Mouse (Mus musculus): ENCODE results near the gene Tmbim4. TPM values are rescaled to one million over a fixed set of nuclear protein-coding genes. Genes with fewer than 3 reads are reported as not detected.

Gene Tmbim4
- polyA plus RNA-seq (2015; fragmentation: Nextera tagmentation; extraction: Ambion mirVana) = 241 and 243 TPM in 2 replicates

DNA sequence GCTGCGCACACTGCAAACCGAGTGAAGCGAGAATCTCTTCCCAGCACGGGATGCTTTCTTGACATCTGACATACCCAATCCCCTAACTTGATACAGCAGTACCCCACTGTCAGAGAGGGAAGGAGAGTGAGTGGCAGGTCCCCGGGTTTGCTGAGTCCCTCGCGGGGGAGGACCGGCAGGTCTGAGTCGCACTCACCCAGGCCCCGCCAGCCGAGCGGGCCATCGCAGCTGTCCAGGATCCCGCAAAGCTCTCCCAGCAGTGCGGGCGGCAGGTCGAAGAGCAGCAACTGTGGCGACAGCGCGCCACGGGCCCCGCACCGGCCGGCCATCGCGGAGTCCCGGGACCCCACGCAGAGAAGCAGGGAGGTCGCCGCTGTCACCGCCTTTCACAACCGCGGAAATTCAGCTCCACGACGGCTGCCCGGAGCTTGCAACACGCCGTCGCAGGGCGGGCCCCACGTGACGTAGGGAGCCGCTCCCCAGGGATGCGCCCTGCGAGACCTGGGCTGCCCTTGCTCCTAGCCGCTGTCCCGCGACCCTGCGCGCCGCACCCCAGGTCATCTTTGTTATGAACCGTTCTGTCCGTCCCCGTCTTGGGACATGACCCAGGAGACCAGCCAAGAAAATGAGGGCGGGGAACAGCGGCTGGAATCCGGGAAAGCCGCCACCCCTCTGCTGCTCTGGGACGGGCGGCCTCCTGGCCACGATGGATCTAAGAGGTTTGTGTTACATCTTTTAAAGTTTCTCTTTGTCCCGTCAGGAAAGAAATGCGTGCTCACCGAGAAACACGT is at the start of gene Tmbim4:
TSS of gene Tmbim4 (plus strand) at position 460 of the 791 bp plus-strand sequence.
- peak within 1 kb of the TSS; percentile 57 for H3K27ac ChIP-seq (ENCODE audit: low read depth, low read length)
- WGBS = 2% methylated on average over 65 of the region's 65 CpGs
- H3K9ac ChIP-seq (ENCODE audit: low read depth, low read length) = peak within 1 kb of the TSS; percentile 50

DNA sequence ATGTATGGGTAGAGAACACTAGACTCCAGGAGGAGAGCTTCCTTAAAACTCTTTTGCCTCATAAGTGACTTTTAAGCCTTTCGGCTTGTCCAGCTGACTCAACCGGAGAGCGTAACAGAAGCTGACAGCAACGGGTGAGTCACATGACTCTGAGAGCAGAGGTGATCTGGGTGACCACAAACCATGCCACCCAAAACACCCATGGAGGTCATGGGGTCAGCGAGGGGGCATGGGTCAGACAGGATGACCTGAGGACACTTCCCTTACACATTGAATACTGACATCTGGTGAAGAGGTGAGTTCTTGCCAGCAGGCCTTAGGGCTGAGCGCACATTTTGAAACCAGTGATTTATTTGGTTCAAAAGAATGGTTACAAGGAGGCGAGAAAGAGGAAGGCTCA is 49.7 kb upstream of the Tmbim4 start:
- Histone ChIP-seq H3K27me3 (replicated peaks; ENCODE audit: control insufficient read depth, insufficient read depth, low read length) (no peaks in the 10 kb centered on the region), H3K27ac (ENCODE audit: low read depth, low read length) (no peak overlapping the region), H3K4me1 (replicated peaks; ENCODE audit: control insufficient read depth, insufficient read depth, low read length) (no peaks in the 10 kb centered on the region), H3K4me3 (ENCODE audit: low read depth, low read length) (no peak overlapping the region), H3K9ac (ENCODE audit: low read depth, low read length) (no peak overlapping the region), H3K9me3 (ENCODE audit: control insufficient read depth) (no peaks in the 10 kb centered on the region), H3K36me3 (ENCODE audit: control insufficient read depth, insufficient read depth) (no peaks in the 10 kb centered on the region), H3K4me2 (replicated peaks; ENCODE audit: low read depth) (no peak overlapping the region)
- ATAC-seq = no peak
- WGBS = 95% methylated on average over 7 of the region's 7 CpGs
- no peak for TF ChIP-seq CTCF (IDR thresholded peaks at IDR 0.05; ENCODE audit: low read depth)

More for the DNA sequence above, at the start of gene Tmbim4:
- TF ChIP-seq CTCF (IDR thresholded peaks at IDR 0.05; ENCODE audit: low read depth) = no peak
- peak; percentile 79 for ATAC-seq
- Histone ChIP-seq H3K4me2 (replicated peaks; ENCODE audit: low read depth) (peak within 1 kb of the TSS; percentile 95), H3K9me3 (ENCODE audit: control insufficient read depth) (no peaks in the 10 kb centered on the region), H3K4me3 (ENCODE audit: low read depth, low read length) (peak within 1 kb of the TSS; percentile 60), H3K4me1 (replicated peaks; ENCODE audit: control insufficient read depth, insufficient read depth, low read length) (0 out of 2 replicates have a peak, but pooled peaks cover 4% of the 10 kb centered on the region), H3K36me3 (ENCODE audit: control insufficient read depth, insufficient read depth) (no peaks in the 10 kb centered on the region), H3K27me3 (replicated peaks; ENCODE audit: control insufficient read depth, insufficient read depth, low read length) (peaks cover 9% of the 10 kb centered on the region)

DNA sequence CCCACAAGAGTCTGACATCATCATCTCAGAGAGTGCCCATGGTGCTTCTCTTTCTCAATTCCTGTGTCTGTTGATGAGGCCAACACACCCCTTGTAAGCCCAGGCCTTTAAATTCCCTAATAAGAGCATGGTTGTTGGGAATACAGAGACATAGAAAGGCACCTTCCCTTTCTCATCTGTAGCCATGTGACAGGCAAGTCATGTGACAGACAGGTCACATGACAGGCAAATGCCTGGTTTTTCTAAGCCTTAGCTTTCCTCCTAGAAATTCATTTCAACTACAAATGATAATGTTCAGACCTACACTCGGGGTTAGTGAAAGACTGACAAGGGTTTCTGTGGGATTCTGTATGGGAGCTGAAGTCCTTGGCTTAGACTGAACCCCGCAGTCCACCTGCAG is 47.5 kb upstream of the Tmbim4 start:
- no peaks in the 10 kb centered on the region for H3K9me3 ChIP-seq (ENCODE audit: control insufficient read depth)
- H3K9ac ChIP-seq (ENCODE audit: low read depth, low read length) = no peak overlapping the region
- WGBS = 88% methylated on average over 2 of the region's 2 CpGs
- ATAC-seq = no peak
- H3K27me3 ChIP-seq (replicated peaks; ENCODE audit: control insufficient read depth, insufficient read depth, low read length) = no peaks in the 10 kb centered on the region
- no peaks in the 10 kb centered on the region for H3K36me3 ChIP-seq (ENCODE audit: control insufficient read depth, insufficient read depth)
- no peak overlapping the region for H3K4me3 ChIP-seq (ENCODE audit: low read depth, low read length)
- TF ChIP-seq CTCF (IDR thresholded peaks at IDR 0.05; ENCODE audit: low read depth) = no peak
- no peak overlapping the region for H3K27ac ChIP-seq (ENCODE audit: low read depth, low read length)
- no peaks in the 10 kb centered on the region for H3K4me1 ChIP-seq (replicated peaks; ENCODE audit: control insufficient read depth, insufficient read depth, low read length)
- no peak overlapping the region for H3K4me2 ChIP-seq (replicated peaks; ENCODE audit: low read depth)

DNA sequence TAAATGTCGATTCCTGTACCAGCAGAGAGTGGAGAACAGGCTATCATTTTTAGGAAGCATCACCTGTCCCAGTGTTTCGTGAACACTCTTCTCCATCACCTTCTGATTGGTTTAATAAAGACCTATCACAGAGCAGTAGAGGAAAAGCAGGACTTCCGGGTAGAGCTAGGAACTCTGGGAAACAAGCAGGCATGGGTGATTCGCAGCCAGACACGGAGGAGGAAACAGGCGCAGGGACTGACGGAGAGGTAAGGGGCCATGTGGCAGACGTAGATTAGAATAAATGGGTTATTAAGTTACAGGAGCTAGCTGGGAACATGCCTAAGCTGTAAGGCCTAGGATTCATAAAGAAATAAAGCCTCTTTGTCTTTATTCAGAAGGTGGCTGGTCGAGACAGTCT is 40.9 kb upstream of the Tmbim4 start:
- H3K4me2 ChIP-seq (replicated peaks; ENCODE audit: low read depth) = no peak overlapping the region
- H3K9me3 ChIP-seq (ENCODE audit: control insufficient read depth) = no peaks in the 10 kb centered on the region
- no peaks in the 10 kb centered on the region for H3K27me3 ChIP-seq (replicated peaks; ENCODE audit: control insufficient read depth, insufficient read depth, low read length)
- no peaks in the 10 kb centered on the region for H3K4me1 ChIP-seq (replicated peaks; ENCODE audit: control insufficient read depth, insufficient read depth, low read length)
- H3K27ac ChIP-seq (ENCODE audit: low read depth, low read length) = no peak overlapping the region
- TF ChIP-seq CTCF (IDR thresholded peaks at IDR 0.05; ENCODE audit: low read depth) = no peak
- no peak overlapping the region for H3K4me3 ChIP-seq (ENCODE audit: low read depth, low read length)
- no peak overlapping the region for H3K9ac ChIP-seq (ENCODE audit: low read depth, low read length)
- 79% methylated on average over 9 of the region's 9 CpGs for WGBS
- H3K36me3 ChIP-seq (ENCODE audit: control insufficient read depth, insufficient read depth) = no peaks in the 10 kb centered on the region
- ATAC-seq = no peak

DNA sequence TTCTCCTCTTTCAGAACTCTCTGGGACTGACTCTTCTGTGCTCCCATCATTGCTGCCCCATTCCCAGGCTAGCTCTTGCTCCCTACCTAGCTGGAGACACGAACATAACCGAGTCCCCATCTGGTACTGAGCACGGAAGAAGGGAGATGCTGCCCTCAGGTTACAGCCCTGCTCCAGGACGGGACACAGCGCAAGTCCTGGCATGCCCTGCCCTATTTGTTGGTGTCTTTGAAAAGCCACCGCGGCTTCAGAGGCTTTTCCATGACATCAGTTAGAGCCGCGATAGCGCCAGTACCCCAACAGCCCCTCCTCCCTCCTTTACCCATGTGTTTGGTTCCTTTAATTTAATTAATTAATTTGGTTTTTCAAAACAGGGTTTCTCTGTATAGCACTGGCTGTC is 38.5 kb upstream of the Tmbim4 start:
- ATAC-seq = no peak
- no peaks in the 10 kb centered on the region for H3K9me3 ChIP-seq (ENCODE audit: control insufficient read depth)
- no peaks in the 10 kb centered on the region for H3K36me3 ChIP-seq (ENCODE audit: control insufficient read depth, insufficient read depth)
- H3K27me3 ChIP-seq (replicated peaks; ENCODE audit: control insufficient read depth, insufficient read depth, low read length) = no peaks in the 10 kb centered on the region
- WGBS = 89% methylated on average over 10 of the region's 10 CpGs
- no peak overlapping the region for H3K9ac ChIP-seq (ENCODE audit: low read depth, low read length)
- H3K4me1 ChIP-seq (replicated peaks; ENCODE audit: control insufficient read depth, insufficient read depth, low read length) = no peaks in the 10 kb centered on the region
- H3K4me2 ChIP-seq (replicated peaks; ENCODE audit: low read depth) = no peak overlapping the region
- H3K4me3 ChIP-seq (ENCODE audit: low read depth, low read length) = no peak overlapping the region
- no peak overlapping the region for H3K27ac ChIP-seq (ENCODE audit: low read depth, low read length)
- no peak for TF ChIP-seq CTCF (IDR thresholded peaks at IDR 0.05; ENCODE audit: low read depth)

DNA sequence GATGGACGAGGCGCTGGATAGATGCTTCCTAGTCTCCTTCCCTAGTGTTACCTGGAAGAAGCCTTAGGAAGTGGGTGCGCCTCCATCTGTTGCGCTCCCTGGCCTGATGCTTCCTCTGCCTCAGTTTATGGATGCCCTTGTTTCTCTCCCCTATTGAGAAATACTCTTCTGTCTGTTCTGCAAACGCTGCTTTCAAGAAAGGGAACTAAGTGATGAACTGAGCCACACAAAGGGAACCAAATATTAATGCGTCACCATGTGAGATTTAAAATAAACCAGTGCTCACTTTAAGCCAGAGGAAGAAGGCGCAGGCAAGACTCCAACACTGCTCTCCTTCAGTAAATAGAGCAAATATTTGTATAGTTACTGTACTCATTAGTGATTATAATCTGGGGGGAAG is 37.9 kb upstream of the Tmbim4 start:
- no peak overlapping the region for H3K4me3 ChIP-seq (ENCODE audit: low read depth, low read length)
- H3K4me1 ChIP-seq (replicated peaks; ENCODE audit: control insufficient read depth, insufficient read depth, low read length) = no peaks in the 10 kb centered on the region
- 81% methylated on average over 7 of the region's 7 CpGs for WGBS
- no peak overlapping the region for H3K4me2 ChIP-seq (replicated peaks; ENCODE audit: low read depth)
- TF ChIP-seq CTCF (IDR thresholded peaks at IDR 0.05; ENCODE audit: low read depth) = no peak
- no peak for ATAC-seq
- no peak overlapping the region for H3K9ac ChIP-seq (ENCODE audit: low read depth, low read length)
- H3K36me3 ChIP-seq (ENCODE audit: control insufficient read depth, insufficient read depth) = no peaks in the 10 kb centered on the region
- no peak overlapping the region for H3K27ac ChIP-seq (ENCODE audit: low read depth, low read length)
- no peaks in the 10 kb centered on the region for H3K27me3 ChIP-seq (replicated peaks; ENCODE audit: control insufficient read depth, insufficient read depth, low read length)
- H3K9me3 ChIP-seq (ENCODE audit: control insufficient read depth) = no peaks in the 10 kb centered on the region
